Mouse (Mus musculus): ENCODE data around the gene Srm.
A peak's percentile ranks its signal among the peaks of the same experiment; 100 is the strongest.

Gene Srm

DNA sequence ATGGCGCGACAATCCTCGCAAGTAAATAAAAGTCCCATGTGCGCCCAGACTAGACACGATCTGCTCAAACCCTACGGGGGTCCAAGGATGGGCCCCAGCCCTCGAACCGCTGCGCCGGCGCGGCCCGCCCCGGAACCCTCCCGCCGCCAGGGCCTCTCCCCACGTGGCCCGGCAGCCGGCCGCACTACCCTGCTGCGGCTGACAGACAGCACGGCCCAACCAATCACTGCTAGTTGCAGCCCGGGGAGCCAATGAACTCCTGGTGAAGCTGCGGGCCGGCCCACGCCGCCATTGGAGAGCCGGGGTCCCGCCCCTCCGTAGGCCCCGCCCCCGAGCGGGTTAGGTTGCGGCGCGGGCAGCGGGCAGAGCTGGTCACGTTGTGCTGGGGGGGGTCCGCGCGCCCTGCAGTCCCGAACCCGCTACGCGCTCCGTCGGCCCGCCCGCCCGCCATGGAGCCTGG, at the start of gene Srm:
Gene Srm (plus strand): TSS at position 333 of the 460 bp plus-strand sequence.
- DNase-seq, result peak; percentile 98

DNA sequence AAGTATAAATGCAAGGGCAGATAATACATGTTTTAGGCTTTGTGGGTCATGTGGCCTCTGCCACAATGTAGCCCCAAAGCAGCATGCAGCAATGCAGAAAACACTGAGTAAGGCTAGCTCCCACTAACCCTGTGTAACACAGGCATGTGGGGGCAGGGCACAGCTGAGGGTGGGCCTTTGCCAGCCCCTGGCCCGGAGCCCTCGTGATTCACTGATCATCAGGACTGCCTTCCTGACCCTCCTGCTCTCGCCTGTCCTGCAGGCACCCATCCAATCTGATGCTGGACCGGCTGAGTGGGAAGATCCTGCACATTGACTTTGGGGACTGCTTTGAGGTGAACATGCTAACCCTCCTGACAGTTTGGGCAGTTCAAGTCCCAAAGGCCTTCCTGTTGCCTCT, 42.2 kb upstream of the Srm start:
- no peak for DNase-seq

GRCm38 (mm10) chr4:148557766-148558165, 33.5 kb upstream of the Srm start:
- DNase-seq, result no peak

- peak; percentile 86 for DNase-seq
Observed at GRCm38 (mm10) chr4:148558297-148559000, 32.9 kb upstream of the Srm start, which contains the start of gene Exosc10. Gene Exosc10, plus strand, starts transcription at chr4:148558429.

GRCm38 (mm10) chr4:148562676-148563075, 28.6 kb upstream of the Srm start:
- no peak for DNase-seq

- no peak for DNase-seq
Observed at GRCm38 (mm10) chr4:148563595-148563994, 27.7 kb upstream of the Srm start.

DNA sequence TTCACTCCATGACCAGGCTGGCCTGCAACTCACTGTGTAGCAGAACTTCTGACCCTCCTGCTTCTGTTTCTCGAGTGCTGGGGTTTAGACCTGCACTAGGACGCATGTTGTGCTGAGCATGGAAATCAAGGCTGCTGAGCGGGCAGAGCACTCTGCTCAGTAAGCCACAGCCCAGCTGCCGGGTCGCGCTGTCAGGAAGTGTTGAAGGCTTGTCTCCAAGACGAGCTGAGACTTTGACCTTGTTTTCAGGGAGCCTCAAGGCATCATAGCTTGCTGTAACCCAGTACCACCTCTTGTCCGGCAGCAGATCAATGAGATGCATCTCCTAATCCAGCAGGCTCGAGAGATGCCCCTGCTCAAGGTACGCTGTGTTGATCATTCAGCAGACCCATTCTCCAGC, 21.2 kb upstream of the Srm start:
- DNase-seq, result no peak

GRCm38 (mm10) chr4:148570693-148571295, 20.5 kb upstream of the Srm start:
- DNase-seq, result no peak

GRCm38 (mm10) chr4:148573222-148573621, 18.1 kb upstream of the Srm start:
- no peak for DNase-seq

DNA sequence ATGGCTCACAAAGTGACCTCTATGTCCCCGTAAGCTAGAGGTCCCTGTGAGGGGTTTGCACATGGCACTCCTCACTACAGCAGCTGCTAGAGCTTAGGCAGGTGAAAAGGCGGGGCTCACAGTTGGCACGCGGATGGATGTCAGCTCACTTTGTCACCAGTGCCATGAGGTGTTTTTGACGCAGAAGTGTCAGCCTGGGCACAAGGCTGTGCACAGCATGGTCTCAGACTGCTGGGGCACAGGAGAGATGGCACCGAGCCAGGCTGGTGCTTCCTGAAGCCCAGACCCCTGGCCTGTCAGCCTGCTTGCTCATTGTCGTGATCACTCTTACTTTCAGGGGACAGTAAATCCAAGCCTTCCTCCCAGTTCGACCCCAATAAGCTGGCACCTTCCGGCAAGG, 10.5 kb upstream of the Srm start:
- no peak for DNase-seq

GRCm38 (mm10) chr4:148581422-148581821, 9.9 kb upstream of the Srm start:
- DNase-seq, result no peak

DNA sequence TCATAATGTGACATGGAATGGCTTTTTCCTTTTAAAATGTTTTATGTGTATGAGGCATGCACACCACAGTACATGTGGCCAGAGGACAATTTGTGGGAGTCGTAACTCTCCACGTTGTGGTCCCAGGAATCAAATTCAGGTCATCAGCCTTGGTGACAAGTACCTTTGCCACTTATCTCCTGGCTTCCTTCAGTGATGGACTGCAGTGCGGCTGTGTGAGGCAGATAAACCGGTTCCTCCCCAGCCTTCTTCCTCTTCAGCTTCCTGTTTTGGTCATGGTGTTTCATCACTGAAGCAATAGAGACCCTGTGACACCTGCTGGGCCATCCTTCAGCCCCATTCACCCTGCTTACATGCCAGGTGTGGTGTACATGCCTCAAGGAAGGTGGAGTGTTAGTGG, 8.0 kb upstream of the Srm start:
- no peak for DNase-seq

DNA sequence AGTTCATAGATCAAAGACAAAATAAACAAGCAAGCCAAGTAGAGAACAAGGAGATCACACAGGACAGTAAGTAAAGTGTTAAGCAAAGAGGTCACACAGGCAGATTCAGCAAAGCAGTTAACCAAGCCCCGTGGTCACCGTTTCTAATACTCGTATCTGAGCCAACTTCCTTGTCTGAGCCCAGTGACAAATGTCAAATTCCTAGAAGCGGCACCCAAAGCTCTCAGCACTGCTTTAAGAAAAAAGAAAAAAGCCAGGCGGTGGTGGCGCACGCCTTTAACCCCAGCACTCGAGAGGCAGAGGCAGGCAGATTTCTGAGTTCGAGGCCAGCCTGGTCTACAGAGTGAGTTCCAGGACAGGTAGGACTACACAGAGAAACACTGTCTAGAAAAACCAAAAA, 4.7 kb upstream of the Srm start:
- DNase-seq, result no peak

- no peak for DNase-seq
Observed at GRCm38 (mm10) chr4:148588793-148589192, 2.5 kb upstream of the Srm start.

GRCm38 (mm10) chr4:148589565-148589964, 1.7 kb upstream of the Srm start:
- DNase-seq, result peak; percentile 46

DNA sequence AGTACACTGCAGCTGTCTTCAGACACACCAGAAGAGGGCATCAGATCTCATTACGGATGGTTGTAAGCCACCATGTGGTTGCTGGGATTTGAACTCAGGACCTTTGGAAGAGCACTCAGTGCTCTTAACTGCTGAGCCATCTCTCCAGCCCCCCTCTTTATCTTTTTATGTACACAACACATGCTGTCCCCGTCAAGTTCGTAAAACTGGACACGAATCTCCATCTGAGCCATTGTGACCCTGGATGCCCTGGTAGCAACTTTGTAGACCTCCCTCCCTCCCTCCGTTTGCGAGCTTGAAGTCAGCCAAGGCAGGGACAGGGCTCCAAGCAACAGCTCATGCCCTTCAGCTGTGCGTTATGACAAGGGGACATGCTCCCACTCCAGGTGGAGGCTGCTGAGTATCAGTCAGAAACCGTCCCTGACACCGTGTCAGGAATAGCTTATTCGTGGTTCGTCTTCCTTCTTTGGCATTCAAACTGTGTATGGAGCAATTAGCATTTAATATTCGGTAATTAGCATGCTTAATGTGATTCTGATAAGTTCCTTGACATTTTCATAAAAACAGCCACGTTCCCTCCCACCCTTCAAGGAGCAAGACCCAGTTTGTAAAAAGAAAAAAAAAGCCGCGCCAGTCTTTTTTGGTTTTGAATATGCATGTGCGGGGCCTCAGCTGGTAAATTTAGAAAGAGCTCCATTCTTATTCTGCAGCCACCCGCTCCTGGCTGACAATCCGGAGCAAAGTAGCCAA, 707 bp upstream of the Srm start:
- no peak for DNase-seq

DNA sequence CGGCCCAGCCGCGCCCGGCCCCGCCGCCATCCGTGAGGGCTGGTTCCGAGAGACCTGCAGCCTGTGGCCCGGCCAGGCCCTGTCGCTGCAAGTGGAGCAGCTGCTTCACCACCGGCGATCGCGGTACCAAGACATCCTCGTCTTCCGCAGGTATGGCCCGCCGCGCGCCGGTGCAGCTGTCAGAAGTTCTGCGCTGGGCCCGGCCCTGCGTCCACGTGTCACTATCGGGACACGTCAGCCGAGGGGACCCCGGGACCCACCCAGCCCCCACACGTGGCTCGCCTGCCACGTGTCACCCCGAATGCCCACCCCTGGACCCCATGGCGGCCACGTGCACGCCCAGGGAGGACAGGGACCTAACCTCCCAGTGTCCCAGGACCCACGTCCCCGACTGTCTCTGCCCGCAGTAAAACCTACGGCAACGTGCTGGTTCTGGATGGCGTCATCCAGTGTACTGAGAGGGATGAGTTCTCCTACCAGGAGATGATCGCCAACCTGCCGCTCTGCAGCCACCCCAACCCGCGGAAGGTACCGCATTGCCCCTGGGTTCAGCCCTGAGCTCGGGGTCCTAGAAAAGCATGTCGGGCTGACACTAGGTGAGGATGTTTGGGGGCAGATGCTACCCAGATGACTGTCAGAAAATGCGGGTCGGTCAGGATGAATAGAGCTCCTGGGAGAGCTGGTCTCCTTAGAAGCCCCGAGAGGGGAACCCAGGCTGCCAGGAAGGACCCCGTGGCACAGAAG, 506 bp downstream of the Srm start:
- DNase-seq, result no peak

DNA sequence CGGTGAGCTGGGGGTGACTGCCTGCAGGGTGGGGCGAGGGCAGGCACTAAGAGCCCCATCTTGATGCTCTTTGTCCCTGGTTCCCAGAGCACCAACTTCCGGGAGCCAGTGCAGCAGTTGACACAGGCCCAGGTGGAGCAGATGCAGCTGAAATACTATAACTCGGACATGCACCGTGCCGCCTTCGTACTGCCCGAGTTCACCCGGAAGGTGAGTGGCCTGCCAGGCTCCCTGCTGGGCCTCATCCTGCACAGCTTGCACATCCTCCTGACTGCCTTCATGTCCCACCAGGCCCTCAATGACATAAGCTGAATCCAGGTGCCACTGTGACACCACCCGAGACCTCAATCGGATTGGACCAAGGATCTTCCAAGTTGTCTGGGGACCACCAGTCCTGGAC, 2.7 kb downstream of the Srm start:
- no peak for DNase-seq

GRCm38 (mm10) chr4:148595916-148596315, 4.6 kb downstream of the Srm start:
- no peak for DNase-seq

GRCm38 (mm10) chr4:148596731-148597130, 5.4 kb downstream of the Srm start:
- DNase-seq, result no peak

- DNase-seq, result no peak
Observed at GRCm38 (mm10) chr4:148598826-148599225, 7.5 kb downstream of the Srm start.

DNA sequence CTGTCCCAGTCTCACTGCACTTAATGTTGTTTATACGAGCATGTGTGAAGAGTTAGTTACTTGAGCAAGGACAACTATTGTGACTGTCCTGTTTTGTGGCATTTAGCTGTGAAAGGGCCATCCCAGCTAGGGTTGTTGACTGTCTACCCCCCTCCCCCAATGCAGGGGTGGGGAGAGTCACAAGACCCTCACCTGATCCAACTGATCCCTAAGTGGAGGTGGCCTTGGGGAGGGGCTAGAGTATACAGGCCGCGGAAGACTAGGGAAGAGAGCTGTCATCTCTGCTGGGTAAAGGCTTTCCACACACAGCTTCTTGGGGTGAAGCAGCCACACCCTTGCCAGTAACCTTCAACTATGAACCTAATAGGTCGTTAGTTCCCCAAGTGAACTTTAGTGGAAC, 9.0 kb downstream of the Srm start:
- no peak for DNase-seq

GRCm38 (mm10) chr4:148601871-148602270, 10.6 kb downstream of the Srm start:
- no peak for DNase-seq

All from kidney, adult 9 months (tissue).